Mouse (Mus musculus) intestine, embryonic 15.5 days (tissue): ENCODE measurements around the gene Xpot. TPM values are rescaled to one million over a fixed set of nuclear protein-coding genes. Genes with fewer than 3 reads are reported as not detected.

Experiments
- ATAC-seq: fragments of 200-750 bp; cut with Nextera tagmentation; 2 replicates; pipeline ENCODE4 v1.8.0; 2017; ENCODE audit warnings: moderate TSS enrichment, moderate library complexity
- H3K27ac ChIP-seq: fragments of 300-500 bp; sonication (generic); 2 replicates; pipeline ENCODE4 v1.5.1; 2015; ENCODE audit warnings: mild to moderate bottlenecking, inconsistent platforms
- H3K27me3 ChIP-seq: fragments of 300-500 bp; sonication (generic); replicated peaks from 2 replicates; pipeline ENCODE4 v1.6.1; 2015; ENCODE audit warnings: inconsistent platforms
- H3K36me3 ChIP-seq: fragments of 300-500 bp; sonication (generic); 2 replicates; pipeline ENCODE4 v1.6.1; 2015; ENCODE audit warnings: inconsistent platforms
- H3K4me1 ChIP-seq: fragments of 300-500 bp; sonication (generic); replicated peaks from 2 replicates; pipeline ENCODE4 v1.6.1; 2015; ENCODE audit warnings: inconsistent platforms
- H3K4me2 ChIP-seq: fragments of 300-500 bp; sonication (generic); replicated peaks from 2 replicates; pipeline ENCODE4 v1.6.1; 2015; ENCODE audit warnings: mild to moderate bottlenecking, inconsistent platforms
- H3K4me3 ChIP-seq: fragments of 300-500 bp; sonication (generic); replicated peaks from 2 replicates; pipeline ENCODE4 v1.5.1; 2015; ENCODE audit warnings: inconsistent platforms
- H3K9ac ChIP-seq: fragments of 300-500 bp; sonication (generic); 2 replicates; pipeline ENCODE4 v1.6.1; 2015; ENCODE audit warnings: inconsistent platforms
- H3K9me3 ChIP-seq: fragments of 300-500 bp; sonication (generic); 2 replicates; pipeline ENCODE4 v1.6.1; 2016; ENCODE audit warnings: inconsistent platforms
- WGBS: fragments of 180-500 bp; shearing (Covaris S2); methylation state at CpG from one replicate; pipeline ENCODE4 v1.1.7; 2015; 5-methylcytosine and 5-hydroxymethylcytosine counted together
- polyA plus RNA-seq: library from polyadenylated mRNA; unstranded; fragments of >200 nt; fragmentation: Nextera tagmentation; extraction: Ambion mirVana; gene quantifications from 2 replicates; pipeline ENCODE4 v1.2.1, GENCODE M21; 2015

Gene Xpot
- polyA plus RNA-seq, 1 experiment from 2014 or later = 46.3 TPM

- peak overlapping the region; percentile 83 for H3K9ac ChIP-seq
- WGBS = 2% methylated on average over 45 of the region's 48 CpGs
Measured at GRCm38 (mm10) chr10:121585791-121586642, 40.1 kb downstream of the Xpot start.

GRCm38 (mm10) chr10:121585056-121585790 is 40.9 kb downstream of the Xpot start:
- H3K27ac ChIP-seq = no peak overlapping the region
- peak; percentile 34; the same call in 1 of the 2 replicates for ATAC-seq
- H3K4me2 ChIP-seq = peak overlapping the region; percentile 64
- peaks cover 21% of the 10 kb centered on the region for H3K36me3 ChIP-seq
- peaks cover 5% of the 10 kb centered on the region for H3K4me1 ChIP-seq
- H3K9me3 ChIP-seq = no peaks in the 10 kb centered on the region
- peak overlapping the region; percentile 94 for H3K4me3 ChIP-seq
- H3K27me3 ChIP-seq = no peaks in the 10 kb centered on the region
- H3K9ac ChIP-seq = peak overlapping the region; percentile 83; the same call in 1 of the 2 replicates
- 77% methylated on average over 20 of the region's 20 CpGs for WGBS

More at GRCm38 (mm10) chr10:121585791-121586642, 40.1 kb downstream of the Xpot start:
- H3K9me3 ChIP-seq = no peaks in the 10 kb centered on the region
- peak overlapping the region; percentile 73 for H3K27ac ChIP-seq
- no peaks in the 10 kb centered on the region for H3K27me3 ChIP-seq
- peaks cover 19% of the 10 kb centered on the region for H3K36me3 ChIP-seq
- H3K4me1 ChIP-seq = peaks cover 5% of the 10 kb centered on the region
- ATAC-seq = peak; percentile 82
- H3K4me2 ChIP-seq = peak overlapping the region; percentile 64
- H3K4me3 ChIP-seq = peak overlapping the region; percentile 94

GRCm38 (mm10) chr10:121584033-121584432 is 42.1 kb downstream of the Xpot start:
- whole genome bisulfite sequencing = 93% methylated on average over 10 of the region's 10 CpGs
- Histone ChIP-seq H3K9me3 (no peaks in the 10 kb centered on the region), H3K4me2 (no peak overlapping the region), H3K9ac (no peak overlapping the region), H3K27ac (no peak overlapping the region), H3K36me3 (peaks cover 21% of the 10 kb centered on the region), H3K4me1 (peaks cover 5% of the 10 kb centered on the region), H3K27me3 (no peaks in the 10 kb centered on the region), H3K4me3 (no peak overlapping the region)
- ATAC-seq = no peak

- peaks cover 21% of the 10 kb centered on the region for H3K36me3 ChIP-seq
- H3K9ac ChIP-seq = no peak overlapping the region
- H3K27ac ChIP-seq = no peak overlapping the region
- no peak overlapping the region for H3K4me2 ChIP-seq
- no peak overlapping the region for H3K4me3 ChIP-seq
- WGBS = 87% methylated on average over 12 of the region's 12 CpGs
- H3K4me1 ChIP-seq = peaks cover 5% of the 10 kb centered on the region
- no peak for ATAC-seq
- no peaks in the 10 kb centered on the region for H3K9me3 ChIP-seq
- H3K27me3 ChIP-seq = no peaks in the 10 kb centered on the region
Measured at GRCm38 (mm10) chr10:121583016-121583415, 43.1 kb downstream of the Xpot start.

GRCm38 (mm10) chr10:121582287-121582686 is 43.8 kb downstream of the Xpot start:
- Histone ChIP-seq H3K9ac (no peak overlapping the region), H3K36me3 (peaks cover 21% of the 10 kb centered on the region), H3K4me3 (no peak overlapping the region), H3K27me3 (no peaks in the 10 kb centered on the region), H3K4me2 (no peak overlapping the region), H3K4me1 (peaks cover 5% of the 10 kb centered on the region), H3K27ac (no peak overlapping the region), H3K9me3 (no peaks in the 10 kb centered on the region)
- 95% methylated on average over 8 of the region's 8 CpGs for WGBS
- no peak for ATAC-seq

GRCm38 (mm10) chr10:121581405-121581804 is 44.7 kb downstream of the Xpot start:
- H3K9ac ChIP-seq = no peak overlapping the region
- ATAC-seq = no peak
- H3K9me3 ChIP-seq = no peaks in the 10 kb centered on the region
- no peak overlapping the region for H3K4me2 ChIP-seq
- peaks cover 21% of the 10 kb centered on the region for H3K36me3 ChIP-seq
- no peak overlapping the region for H3K4me3 ChIP-seq
- H3K27ac ChIP-seq = no peak overlapping the region
- peaks cover 5% of the 10 kb centered on the region for H3K4me1 ChIP-seq
- no peaks in the 10 kb centered on the region for H3K27me3 ChIP-seq
- 84% methylated on average over 6 of the region's 6 CpGs for WGBS

- Histone ChIP-seq H3K27me3 (no peaks in the 10 kb centered on the region), H3K4me3 (no peak overlapping the region), H3K27ac (no peak overlapping the region), H3K4me1 (peaks cover 5% of the 10 kb centered on the region), H3K4me2 (no peak overlapping the region), H3K9me3 (no peaks in the 10 kb centered on the region), H3K36me3 (peaks cover 21% of the 10 kb centered on the region), H3K9ac (no peak overlapping the region)
- WGBS = 88% methylated on average over 5 of the region's 5 CpGs
- no peak for ATAC-seq
Measured at GRCm38 (mm10) chr10:121580381-121580780, 45.8 kb downstream of the Xpot start.

- WGBS = 78% methylated on average over 9 of the region's 9 CpGs
- no peak for ATAC-seq
- H3K27me3 ChIP-seq = no peaks in the 10 kb centered on the region
- no peaks in the 10 kb centered on the region for H3K9me3 ChIP-seq
- no peaks in the 10 kb centered on the region for H3K4me1 ChIP-seq
- no peak overlapping the region for H3K9ac ChIP-seq
- H3K4me3 ChIP-seq = no peak overlapping the region
- H3K36me3 ChIP-seq = peaks cover 18% of the 10 kb centered on the region
- no peak overlapping the region for H3K27ac ChIP-seq
- H3K4me2 ChIP-seq = no peak overlapping the region
Measured at GRCm38 (mm10) chr10:121576372-121576771, 49.8 kb downstream of the Xpot start.

GRCm38 (mm10) chr10:121571511-121572147 is 54.5 kb downstream of the Xpot start:
- Histone ChIP-seq H3K4me3 (no peak overlapping the region), H3K9ac (no peak overlapping the region), H3K36me3 (peaks cover 28% of the 10 kb centered on the region), H3K27me3 (no peaks in the 10 kb centered on the region), H3K27ac (no peak overlapping the region), H3K4me1 (0 out of 2 replicates have a peak, but pooled peaks cover 3% of the 10 kb centered on the region), H3K4me2 (no peak overlapping the region), H3K9me3 (no peaks in the 10 kb centered on the region)
- 91% methylated on average over 22 of the region's 22 CpGs for WGBS
- 0 out of 2 replicates have a peak, but pooled peaks have one; percentile 59 for ATAC-seq

- H3K27ac ChIP-seq = no peak overlapping the region
- H3K4me1 ChIP-seq = 0 out of 2 replicates have a peak, but pooled peaks cover 3% of the 10 kb centered on the region
- H3K27me3 ChIP-seq = no peaks in the 10 kb centered on the region
- H3K9ac ChIP-seq = no peak overlapping the region
- H3K4me3 ChIP-seq = no peak overlapping the region
- ATAC-seq = no peak
- H3K4me2 ChIP-seq = no peak overlapping the region
- WGBS = 92% methylated on average over 3 of the region's 3 CpGs
- H3K36me3 ChIP-seq = peaks cover 28% of the 10 kb centered on the region
- H3K9me3 ChIP-seq = no peaks in the 10 kb centered on the region
Measured at GRCm38 (mm10) chr10:121571031-121571430, 55.1 kb downstream of the Xpot start.

- H3K27me3 ChIP-seq = no peaks in the 10 kb centered on the region
- H3K9me3 ChIP-seq = no peaks in the 10 kb centered on the region
- H3K36me3 ChIP-seq = peaks cover 28% of the 10 kb centered on the region
- H3K4me2 ChIP-seq = no peak overlapping the region
- ATAC-seq = no peak
- H3K9ac ChIP-seq = no peak overlapping the region
- 0 out of 2 replicates have a peak, but pooled peaks cover 3% of the 10 kb centered on the region for H3K4me1 ChIP-seq
- H3K4me3 ChIP-seq = no peak overlapping the region
- no peak overlapping the region for H3K27ac ChIP-seq
- WGBS = 78% methylated on average over 6 of the region's 6 CpGs
Measured at GRCm38 (mm10) chr10:121569796-121570195, 56.3 kb downstream of the Xpot start.
